7 mouse cellular contexts compared by ENCODE assay signal in the genomic region with DNA sequence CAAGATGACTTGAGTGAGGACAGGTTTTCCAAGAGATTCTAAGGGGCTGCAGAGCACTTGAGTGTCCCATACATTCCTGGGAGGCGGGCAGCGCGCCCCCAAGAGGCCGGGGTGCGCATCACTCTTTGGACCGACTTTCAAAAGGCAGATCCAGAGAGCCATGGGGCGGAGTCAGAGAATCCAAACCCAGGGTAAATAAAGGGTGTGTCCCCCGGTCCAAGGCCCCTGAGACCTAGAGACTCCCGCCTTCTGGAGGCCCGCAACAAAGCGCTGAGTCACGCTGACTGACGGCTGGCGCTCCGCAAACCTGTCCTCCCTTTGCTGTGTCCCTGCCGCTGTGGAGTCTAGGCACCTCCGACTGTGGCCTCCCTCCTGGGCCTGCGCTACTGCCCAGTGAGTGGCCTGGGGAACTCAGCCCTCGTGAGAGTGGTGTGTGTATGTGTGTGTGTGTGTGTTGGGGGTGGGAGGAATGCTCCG. TPM values are rescaled to one million over a fixed set of nuclear protein-coding genes. Genes with fewer than 3 reads are reported as not detected.
DNase-seq lines count a peak whose midpoint lies in the region; ATAC-seq and TF ChIP-seq lines count a peak whose summit lies in the region.

Gene Pir (plus strand): TSS at position 87 of the 477 bp plus-strand sequence.

- H3K4me2 ChIP-seq in embryonic facial prominence, embryonic 14.5 days (ENCODE audit: low read depth, low read length) = peak within 1 kb of the TSS; percentile 55
- H3K4me2 ChIP-seq in limb, embryonic 12.5 days = peak within 1 kb of the TSS; percentile 56
- peak within 1 kb of the TSS; percentile 49 for H3K4me2 ChIP-seq in midbrain, embryonic 12.5 days (replicated peaks)

- peak within 1 kb of the TSS; percentile 32 for H3K4me3 ChIP-seq in embryonic facial prominence, embryonic 14.5 days (ENCODE audit: low read depth, low read length)
- H3K4me3 ChIP-seq in heart, adult 2 months = peak within 1 kb of the TSS; percentile 26
- peak within 1 kb of the TSS; percentile 48; the same call in 1 of the 2 replicates for H3K4me3 ChIP-seq in kidney, adult 2 months (ENCODE audit: insufficient read depth, low read depth, low read length)
- peak within 1 kb of the TSS; percentile 34 for H3K4me3 ChIP-seq in limb, embryonic 12.5 days (replicated peaks)
- peak within 1 kb of the TSS; percentile 35 for H3K4me3 ChIP-seq in midbrain, embryonic 12.5 days

- H3K36me3 ChIP-seq in embryonic facial prominence, embryonic 14.5 days (ENCODE audit: control insufficient read depth, insufficient read depth, low read length) = no peaks in the 10 kb centered on the region
- no peaks in the 10 kb centered on the region for H3K36me3 ChIP-seq in heart, adult 2 months (ENCODE audit: control insufficient read depth, insufficient read depth, low read length)
- H3K36me3 ChIP-seq in kidney, adult 2 months (ENCODE audit: control insufficient read depth, insufficient read depth, low read length) = no peaks in the 10 kb centered on the region
- no peaks in the 10 kb centered on the region for H3K36me3 ChIP-seq in limb, embryonic 12.5 days
- no peaks in the 10 kb centered on the region for H3K36me3 ChIP-seq in midbrain, embryonic 12.5 days

- H3K9ac ChIP-seq in embryonic facial prominence, embryonic 14.5 days (ENCODE audit: low read depth, low read length) = peak within 1 kb of the TSS; percentile 52
- H3K9ac ChIP-seq in heart, adult 2 months (ENCODE audit: low read depth, low read length) = peak within 1 kb of the TSS; percentile 54
- H3K9ac ChIP-seq in limb, embryonic 12.5 days (replicated peaks) = 0 out of 2 replicates have a peak within 1 kb of the TSS, but pooled peaks have one; percentile 23
- H3K9ac ChIP-seq in midbrain, embryonic 12.5 days (replicated peaks) = 0 out of 2 replicates have a peak within 1 kb of the TSS, but pooled peaks have one; percentile 11

- H3K27ac ChIP-seq in embryonic facial prominence, embryonic 14.5 days (replicated peaks; ENCODE audit: low read depth, low read length) = no peak within 1 kb of the TSS
- H3K27ac ChIP-seq in heart, adult 2 months = peak within 1 kb of the TSS; percentile 36; the same call in 1 of the 2 replicates
- H3K27ac ChIP-seq in kidney, adult 2 months (ENCODE audit: insufficient read depth, low read depth, low read length) = no peak within 1 kb of the TSS; the same call in 1 of the 2 replicates
- H3K27ac ChIP-seq in limb, embryonic 12.5 days = no peak within 1 kb of the TSS; the same call in 1 of the 2 replicates
- H3K27ac ChIP-seq in midbrain, embryonic 12.5 days (replicated peaks) = no peak within 1 kb of the TSS

- H3K79me2 ChIP-seq in heart, adult 2 months (replicated peaks; ENCODE audit: control insufficient read depth, insufficient read depth, low read length) = no peaks in the 10 kb centered on the region

- no peak for TF ChIP-seq POLR2A in heart, adult 2 months (IDR thresholded peaks at IDR 0.05; ENCODE audit: insufficient read depth, low read depth, low read length)
- TF ChIP-seq POLR2A in kidney, adult 2 months (IDR thresholded peaks at IDR 0.05; ENCODE audit: low read depth, low read length) = no peak

- TF ChIP-seq CTCF in heart, adult 2 months (IDR thresholded peaks at IDR 0.05) = peak; percentile 68
- peak; percentile 20; the same call in 1 of the 2 replicates for TF ChIP-seq CTCF in kidney, adult 2 months (conservative IDR thresholded peaks at IDR 0.05; ENCODE audit: insufficient read depth, insufficient read length, low read depth, low read length)

- 22% methylated on average over 9 of the region's 20 CpGs for WGBS in embryonic facial prominence, embryonic 14.5 days
- WGBS in heart, adult 2 months = 10% methylated on average over 20 of the region's 20 CpGs
- WGBS in kidney, adult 2 months = 9% methylated on average over 20 of the region's 20 CpGs
- 13% methylated on average over 20 of the region's 20 CpGs for WGBS in limb, embryonic 12.5 days
- WGBS in midbrain, embryonic 12.5 days = 24% methylated on average over 20 of the region's 20 CpGs

- no peaks in the 10 kb centered on the region for H3K9me3 ChIP-seq in embryonic facial prominence, embryonic 14.5 days (ENCODE audit: control insufficient read depth, low read length)
- H3K9me3 ChIP-seq in limb, embryonic 12.5 days = no peaks in the 10 kb centered on the region
- H3K9me3 ChIP-seq in midbrain, embryonic 12.5 days = no peaks in the 10 kb centered on the region

- no peaks in the 10 kb centered on the region for H3K4me1 ChIP-seq in embryonic facial prominence, embryonic 14.5 days (ENCODE audit: control insufficient read depth, insufficient read depth, low read length)
- H3K4me1 ChIP-seq in heart, adult 2 months (ENCODE audit: control insufficient read depth, insufficient read depth, low read length) = no peaks in the 10 kb centered on the region
- no peaks in the 10 kb centered on the region for H3K4me1 ChIP-seq in kidney, adult 2 months (ENCODE audit: control insufficient read depth, insufficient read depth, low read length)
- H3K4me1 ChIP-seq in limb, embryonic 12.5 days (replicated peaks) = no peaks in the 10 kb centered on the region
- no peaks in the 10 kb centered on the region for H3K4me1 ChIP-seq in midbrain, embryonic 12.5 days

- intact Hi-C loops in heart, adult 2 months (cut with DNase I) = no loop called here

- 0 out of 2 replicates have a peak, but pooled peaks cover 3% of the 10 kb centered on the region for H3K27me3 ChIP-seq in embryonic facial prominence, embryonic 14.5 days (replicated peaks; ENCODE audit: control insufficient read depth, insufficient read depth, low read length)
- no peaks in the 10 kb centered on the region for H3K27me3 ChIP-seq in heart, adult 2 months (ENCODE audit: control insufficient read depth, insufficient read depth, low read length)
- H3K27me3 ChIP-seq in kidney, adult 2 months (replicated peaks; ENCODE audit: control insufficient read depth, insufficient read depth, low read length) = no peaks in the 10 kb centered on the region
- peaks cover 33% of the 10 kb centered on the region for H3K27me3 ChIP-seq in limb, embryonic 12.5 days
- peaks cover 27% of the 10 kb centered on the region for H3K27me3 ChIP-seq in midbrain, embryonic 12.5 days

- peak; percentile 39 for DNase-seq in brain, adult 2 months (ENCODE audit: low read depth, low spot score)
- peak; percentile 59 for DNase-seq in embryonic facial prominence, embryonic 14.5 days (ENCODE audit: low spot score)
- peak; percentile 66 to 69 for DNase-seq in heart, adult 2 months
- peak; percentile 41 for DNase-seq in kidney, adult 2 months
- DNase-seq in spleen, adult 12 weeks (ENCODE audit: low spot score) = peak; percentile 65

- TF ChIP-seq EP300 in heart, adult 2 months (IDR thresholded peaks at IDR 0.05; ENCODE audit: insufficient read depth, low read depth, low read length) = no peak

- ATAC-seq in embryonic facial prominence, embryonic 14.5 days (ENCODE audit: low read depth) = peak; percentile 78
- ATAC-seq in limb, embryonic 12.5 days (ENCODE audit: insufficient number of reproducible peaks, insufficient read depth, low FRiP score, low TSS enrichment, low read depth) = peak; percentile 59; the same call in 1 of the 2 replicates
- peak; percentile 88 for ATAC-seq in midbrain, embryonic 12.5 days (ENCODE audit: low FRiP score, low read depth)

RNA-seq across cellular contexts. Expression of gene Pir, which starts in this region (rescaled TPM):
- 12.0 and 12.9 TPM in 2 replicates for polyA plus RNA-seq in embryonic facial prominence, embryonic 14.5 days (2014; fragmentation: Nextera tagmentation; extraction: Ambion mirVana)
- total RNA-seq in heart, adult 2 months (2021) = 1 to 10 TPM; 6.3 to 6.6 TPM
- polyA plus RNA-seq in heart, adult 2 months (2012; rRNA removed) = 2.8 and 2.9 TPM in 2 replicates
- 1.1 and 1.7 TPM in 2 replicates for polyA plus RNA-seq in kidney, adult 2 months (2012; rRNA removed)
- 7.1 and 8.6 TPM in 2 replicates for polyA plus RNA-seq in limb, embryonic 12.5 days (2016; fragmentation: Nextera tagmentation; extraction: Ambion mirVana)
- polyA plus RNA-seq in midbrain, embryonic 12.5 days (2016; fragmentation: Nextera tagmentation; extraction: Ambion mirVana) = 4.7 and 6.2 TPM in 2 replicates
